Mouse (Mus musculus) forebrain, embryonic 13.5 days (tissue): ENCODE data around the gene Otop1. TPM values are rescaled to one million over a fixed set of nuclear protein-coding genes. Genes with fewer than 3 reads are reported as not detected.

Experiments used
- ATAC-seq: fragments of 200-750 bp; cut with Nextera tagmentation; 2 replicates; pipeline ENCODE4 v1.8.0; 2017
- H3K27ac ChIP-seq: fragments of 300-500 bp; sonication (generic); 2 replicates; pipeline ENCODE4 v1.5.1; 2015; ENCODE audit warnings: inconsistent platforms, mild to moderate bottlenecking, moderate library complexity
- H3K27me3 ChIP-seq: fragments of 300-500 bp; sonication (generic); 2 replicates; pipeline ENCODE4 v1.6.1; 2015; ENCODE audit warnings: mild to moderate bottlenecking, inconsistent platforms
- H3K36me3 ChIP-seq: fragments of 300-500 bp; sonication (generic); 2 replicates; pipeline ENCODE4 v1.6.1; 2015; ENCODE audit warnings: mild to moderate bottlenecking, inconsistent platforms; ENCODE audit not compliant: poor library complexity, severe bottlenecking
- H3K4me1 ChIP-seq: fragments of 300-500 bp; sonication (generic); 2 replicates; pipeline ENCODE4 v1.6.1; 2015; ENCODE audit warnings: inconsistent platforms
- H3K4me2 ChIP-seq: fragments of 300-500 bp; sonication (generic); 2 replicates; pipeline ENCODE4 v1.6.1; 2015; ENCODE audit warnings: inconsistent platforms, mild to moderate bottlenecking, moderate library complexity
- H3K4me3 ChIP-seq: fragments of 300-500 bp; sonication (generic); 2 replicates; pipeline ENCODE4 v1.5.1; 2015; ENCODE audit warnings: mild to moderate bottlenecking, inconsistent platforms
- H3K9ac ChIP-seq: fragments of 300-500 bp; sonication (generic); 2 replicates; pipeline ENCODE4 v1.6.1; 2015; ENCODE audit warnings: mild to moderate bottlenecking, inconsistent platforms
- H3K9me3 ChIP-seq: fragments of 300-500 bp; sonication (generic); replicated peaks from 2 replicates; pipeline ENCODE4 v1.6.1; 2016; ENCODE audit warnings: inconsistent platforms
- WGBS: fragments of 180-500 bp; shearing (Covaris S2); methylation state at CpG from one replicate; pipeline ENCODE4 v1.1.7; 2015; 5-methylcytosine and 5-hydroxymethylcytosine counted together
- polyA plus RNA-seq: library from polyadenylated mRNA; unstranded; fragments of >200 nt; fragmentation: Nextera tagmentation; extraction: Ambion mirVana; gene quantifications from 2 replicates; pipeline ENCODE4 v1.2.1, GENCODE M21; 2015

Gene Otop1
- polyA plus RNA-seq, 1 experiment from 2014 or later, result not detected

- H3K36me3 ChIP-seq, result peaks cover 29% of the 10 kb centered on the region
- no peaks in the 10 kb centered on the region for H3K27me3 ChIP-seq
- H3K9ac ChIP-seq, result peak within 1 kb of the TSS; percentile 89
- under 1% methylated on average over 40 of the region's 40 CpGs for WGBS
- H3K4me3 ChIP-seq, result peak within 1 kb of the TSS; percentile 86
- H3K4me2 ChIP-seq, result peak within 1 kb of the TSS; percentile 75
- no peaks in the 10 kb centered on the region for H3K9me3 ChIP-seq
- peak within 1 kb of the TSS; percentile 74 for H3K27ac ChIP-seq
- peak; percentile 85 for ATAC-seq
- peaks cover 8% of the 10 kb centered on the region for H3K4me1 ChIP-seq
These were observed 15.6 kb upstream of the Otop1 start, which contains the start of gene Tmem128 for GRCm38 (mm10) chr5:38260107-38260682. TSS of gene Tmem128 (plus strand) at chr5:38260185.

GRCm38 (mm10) chr5:38270942-38271341 is 4.8 kb upstream of the Otop1 start:
- H3K27me3 ChIP-seq, result peaks cover 29% of the 10 kb centered on the region
- WGBS, result 89% methylated on average over 3 of the region's 3 CpGs
- ATAC-seq, result no peak
- H3K27ac ChIP-seq, result no peak overlapping the region
- H3K4me2 ChIP-seq, result no peak overlapping the region
- no peaks in the 10 kb centered on the region for H3K9me3 ChIP-seq
- H3K4me1 ChIP-seq, result no peaks in the 10 kb centered on the region
- no peak overlapping the region for H3K4me3 ChIP-seq
- H3K36me3 ChIP-seq, result peaks cover 44% of the 10 kb centered on the region
- H3K9ac ChIP-seq, result no peak overlapping the region

GRCm38 (mm10) chr5:38273831-38274230 is 1.9 kb upstream of the Otop1 start:
- peaks cover 57% of the 10 kb centered on the region for H3K27me3 ChIP-seq
- H3K27ac ChIP-seq, result no peak overlapping the region
- no peaks in the 10 kb centered on the region for H3K9me3 ChIP-seq
- no peak overlapping the region for H3K4me2 ChIP-seq
- 93% methylated on average over 4 of the region's 4 CpGs for WGBS
- no peak for ATAC-seq
- no peak overlapping the region for H3K9ac ChIP-seq
- peaks cover 22% of the 10 kb centered on the region for H3K36me3 ChIP-seq
- H3K4me1 ChIP-seq, result peaks cover 17% of the 10 kb centered on the region
- H3K4me3 ChIP-seq, result no peak overlapping the region

GRCm38 (mm10) chr5:38276451-38276850 is 679 bp downstream of the Otop1 start:
- Histone ChIP-seq H3K36me3 (peaks cover 4% of the 10 kb centered on the region), H3K9ac (no peak overlapping the region), H3K4me1 (peaks cover 17% of the 10 kb centered on the region), H3K4me3 (peak overlapping the region; percentile 19; the same call in 1 of the 2 replicates), H3K27me3 (peaks cover 78% of the 10 kb centered on the region), H3K9me3 (no peaks in the 10 kb centered on the region), H3K27ac (no peak overlapping the region), H3K4me2 (peak overlapping the region; percentile 60)
- no peak for ATAC-seq
- under 1% methylated on average over 19 of the region's 19 CpGs for WGBS

- H3K9ac ChIP-seq, result peak overlapping the region; percentile 43; the same call in 1 of the 2 replicates
- H3K4me2 ChIP-seq, result peak overlapping the region; percentile 60
- WGBS, result under 1% methylated on average over 65 of the region's 65 CpGs
- H3K36me3 ChIP-seq, result no peaks in the 10 kb centered on the region
- ATAC-seq, result peak; percentile 46
- peaks cover 78% of the 10 kb centered on the region for H3K27me3 ChIP-seq
- H3K27ac ChIP-seq, result no peak overlapping the region
- H3K4me3 ChIP-seq, result peak overlapping the region; percentile 33
- H3K4me1 ChIP-seq, result peaks cover 17% of the 10 kb centered on the region
- no peaks in the 10 kb centered on the region for H3K9me3 ChIP-seq
These were observed 1.5 kb downstream of the Otop1 start for GRCm38 (mm10) chr5:38277098-38277866.

GRCm38 (mm10) chr5:38277936-38278600 is 2.3 kb downstream of the Otop1 start:
- peak overlapping the region; percentile 33; the same call in 1 of the 2 replicates for H3K4me3 ChIP-seq
- ATAC-seq, result no peak
- peak overlapping the region; percentile 60 for H3K4me2 ChIP-seq
- H3K4me1 ChIP-seq, result peaks cover 17% of the 10 kb centered on the region
- no peak overlapping the region for H3K9ac ChIP-seq
- H3K27ac ChIP-seq, result no peak overlapping the region
- peaks cover 78% of the 10 kb centered on the region for H3K27me3 ChIP-seq
- H3K36me3 ChIP-seq, result no peaks in the 10 kb centered on the region
- H3K9me3 ChIP-seq, result no peaks in the 10 kb centered on the region
- WGBS, result 21% methylated on average over 12 of the region's 12 CpGs

GRCm38 (mm10) chr5:38280075-38280474 is 4.3 kb downstream of the Otop1 start:
- Histone ChIP-seq H3K4me1 (peaks cover 17% of the 10 kb centered on the region), H3K36me3 (no peaks in the 10 kb centered on the region), H3K27ac (no peak overlapping the region), H3K27me3 (peaks cover 58% of the 10 kb centered on the region), H3K9ac (no peak overlapping the region), H3K4me3 (no peak overlapping the region), H3K9me3 (no peaks in the 10 kb centered on the region), H3K4me2 (no peak overlapping the region)
- WGBS, result 39% methylated on average over 1 of the region's 1 CpGs
- ATAC-seq, result no peak

GRCm38 (mm10) chr5:38285724-38286123 is 10.0 kb downstream of the Otop1 start:
- no peak overlapping the region for H3K4me3 ChIP-seq
- H3K27me3 ChIP-seq, result peaks cover 3% of the 10 kb centered on the region
- H3K36me3 ChIP-seq, result no peaks in the 10 kb centered on the region
- ATAC-seq, result no peak
- H3K27ac ChIP-seq, result no peak overlapping the region
- H3K9ac ChIP-seq, result no peak overlapping the region
- no peaks in the 10 kb centered on the region for H3K4me1 ChIP-seq
- 76% methylated on average over 9 of the region's 9 CpGs for WGBS
- no peak overlapping the region for H3K4me2 ChIP-seq
- H3K9me3 ChIP-seq, result 0 out of 2 replicates have a peak, but pooled peaks cover 4% of the 10 kb centered on the region

- 85% methylated on average over 3 of the region's 3 CpGs for WGBS
- Histone ChIP-seq H3K27ac (no peak overlapping the region), H3K27me3 (no peaks in the 10 kb centered on the region), H3K9me3 (0 out of 2 replicates have a peak, but pooled peaks cover 4% of the 10 kb centered on the region), H3K9ac (no peak overlapping the region), H3K4me2 (no peak overlapping the region), H3K4me3 (no peak overlapping the region), H3K4me1 (no peaks in the 10 kb centered on the region), H3K36me3 (no peaks in the 10 kb centered on the region)
- no peak for ATAC-seq
These were observed 12.7 kb downstream of the Otop1 start for GRCm38 (mm10) chr5:38288476-38288875.

GRCm38 (mm10) chr5:38301761-38302411 is 26.1 kb downstream of the Otop1 start:
- Histone ChIP-seq H3K27ac (no peak overlapping the region), H3K9ac (no peak overlapping the region), H3K9me3 (no peaks in the 10 kb centered on the region), H3K36me3 (no peaks in the 10 kb centered on the region), H3K4me1 (no peaks in the 10 kb centered on the region), H3K27me3 (no peaks in the 10 kb centered on the region), H3K4me3 (no peak overlapping the region), H3K4me2 (no peak overlapping the region)
- 88% methylated on average over 12 of the region's 12 CpGs for WGBS
- no peak for ATAC-seq

- WGBS, result 30% methylated on average over 12 of the region's 12 CpGs
These were observed 26.9 kb downstream of the Otop1 start for GRCm38 (mm10) chr5:38302651-38303050.

More at GRCm38 (mm10) chr5:38302651-38303050, 26.9 kb downstream of the Otop1 start:
- ATAC-seq, result peak; percentile 32; the same call in 1 of the 2 replicates
- H3K27ac ChIP-seq, result no peak overlapping the region
- no peak overlapping the region for H3K9ac ChIP-seq
- H3K27me3 ChIP-seq, result no peaks in the 10 kb centered on the region
- H3K4me2 ChIP-seq, result no peak overlapping the region
- H3K36me3 ChIP-seq, result no peaks in the 10 kb centered on the region
- H3K4me1 ChIP-seq, result no peaks in the 10 kb centered on the region
- no peak overlapping the region for H3K4me3 ChIP-seq
- H3K9me3 ChIP-seq, result no peaks in the 10 kb centered on the region
